Mouse (Mus musculus): ENCODE measurements around the gene Ppp1r14a. TPM values are rescaled to one million over a fixed set of nuclear protein-coding genes. Genes with fewer than 3 reads are reported as not detected.

Ppp1r14a gene
- total RNA-seq, 1 experiment = 10.6 TPM

- peaks cover 3 to 11% of the 10 kb centered on the region in 2 experiments; a peak in 1 of 4 replicates for H3K4me1 ChIP-seq (ENCODE audit: control insufficient read depth in 2 of 2, insufficient read depth in 2 of 2, low read length in 2 of 2, poor library complexity in 1 of 2)
- H3K27ac ChIP-seq (ENCODE audit: insufficient read depth, low read depth, low read length, poor library complexity, severe bottlenecking) = no peak overlapping the region
- no peak for DNase-seq (ENCODE audit: low read depth, low spot score)
- in situ Hi-C loops (cut with MboI; ENCODE audit: low sequenced_read_pairs in 2 of 2, unreplicated experiment in 2 of 2) = no loop called here
- no peak overlapping the region for H3K9ac ChIP-seq (ENCODE audit: insufficient read depth, low read depth, low read length, poor library complexity, severe bottlenecking)
- TF ChIP-seq HCFC1 (IDR thresholded peaks at IDR 0.05; ENCODE audit: borderline replicate concordance, insufficient read depth, low read length) = no peak
- TF ChIP-seq ZC3H11A (IDR thresholded peaks at IDR 0.05; ENCODE audit: borderline replicate concordance, low read depth, low read length) = no peak
- no peak for TF ChIP-seq ZNF384 (IDR thresholded peaks at IDR 0.05; ENCODE audit: low read depth, low read length)
- TF ChIP-seq MAFK (IDR thresholded peaks at IDR 0.05; ENCODE audit: insufficient read depth, low read depth, low read length) = no peak
- no peak for TF ChIP-seq CHD2 (IDR thresholded peaks at IDR 0.05; ENCODE audit: low read depth, low read length)
- H3K9me3 ChIP-seq (ENCODE audit: control insufficient read depth, insufficient read depth, low read depth, low read length) = no peaks in the 10 kb centered on the region
- no peak overlapping the region for H3K4me3 ChIP-seq (ENCODE audit: insufficient read depth in 1 of 2, low read depth in 1 of 2, low read length in 2 of 2, poor library complexity in 1 of 2, severe bottlenecking in 1 of 2)
- H3K36me3 ChIP-seq (ENCODE audit: control insufficient read depth, insufficient read depth, low read length, poor library complexity, severe bottlenecking) = peaks cover 3% of the 10 kb centered on the region; the same call in 1 of the 2 replicates
These were observed 5.2 kb upstream of the Ppp1r14a start for GRCm38 (mm10) chr7:29283876-29284275.

- Histone ChIP-seq H3K27ac (ENCODE audit: insufficient read depth, low read depth, low read length, poor library complexity, severe bottlenecking) (no peak overlapping the region), H3K4me3 (ENCODE audit: insufficient read depth in 1 of 2, low read depth in 1 of 2, low read length in 2 of 2, poor library complexity in 1 of 2, severe bottlenecking in 1 of 2) (no peak overlapping the region), H3K9ac (ENCODE audit: insufficient read depth, low read depth, low read length, poor library complexity, severe bottlenecking) (no peak overlapping the region), H3K4me1 (ENCODE audit: control insufficient read depth in 2 of 2, insufficient read depth in 2 of 2, low read length in 2 of 2, poor library complexity in 1 of 2) (peaks cover 3 to 11% of the 10 kb centered on the region in 2 experiments; a peak in 1 of 4 replicates), H3K9me3 (ENCODE audit: control insufficient read depth, insufficient read depth, low read depth, low read length) (no peaks in the 10 kb centered on the region), H3K36me3 (ENCODE audit: control insufficient read depth, insufficient read depth, low read length, poor library complexity, severe bottlenecking) (no peaks in the 10 kb centered on the region)
- DNase-seq (ENCODE audit: low read depth, low spot score) = no peak
- TF ChIP-seq ZNF384 (IDR thresholded peaks at IDR 0.05; ENCODE audit: low read depth, low read length) (no peak), HCFC1 (IDR thresholded peaks at IDR 0.05; ENCODE audit: borderline replicate concordance, insufficient read depth, low read length) (no peak), CHD2 (IDR thresholded peaks at IDR 0.05; ENCODE audit: low read depth, low read length) (no peak), MAFK (IDR thresholded peaks at IDR 0.05; ENCODE audit: insufficient read depth, low read depth, low read length) (no peak), ZC3H11A (IDR thresholded peaks at IDR 0.05; ENCODE audit: borderline replicate concordance, low read depth, low read length) (no peak)
- in situ Hi-C loops (cut with MboI; ENCODE audit: low sequenced_read_pairs in 2 of 2, unreplicated experiment in 2 of 2) = no loop called here
These were observed 4.6 kb upstream of the Ppp1r14a start for GRCm38 (mm10) chr7:29284523-29284922.

- Histone ChIP-seq H3K9ac (ENCODE audit: insufficient read depth, low read depth, low read length, poor library complexity, severe bottlenecking) (no peak overlapping the region), H3K27ac (ENCODE audit: insufficient read depth, low read depth, low read length, poor library complexity, severe bottlenecking) (no peak overlapping the region), H3K9me3 (ENCODE audit: control insufficient read depth, insufficient read depth, low read depth, low read length) (no peaks in the 10 kb centered on the region), H3K4me3 (ENCODE audit: insufficient read depth in 1 of 2, low read depth in 1 of 2, low read length in 2 of 2, poor library complexity in 1 of 2, severe bottlenecking in 1 of 2) (no peak overlapping the region), H3K36me3 (ENCODE audit: control insufficient read depth, insufficient read depth, low read length, poor library complexity, severe bottlenecking) (no peaks in the 10 kb centered on the region; the same call in 1 of the 2 replicates), H3K4me1 (ENCODE audit: control insufficient read depth in 2 of 2, insufficient read depth in 2 of 2, low read length in 2 of 2, poor library complexity in 1 of 2) (peaks cover 4 to 20% of the 10 kb centered on the region in 2 experiments; a peak in 3 of 4 replicates)
- no peak for DNase-seq (ENCODE audit: low read depth, low spot score)
- in situ Hi-C loops (cut with MboI; ENCODE audit: low sequenced_read_pairs in 2 of 2, unreplicated experiment in 2 of 2) = no loop called here
- TF ChIP-seq ZNF384 (IDR thresholded peaks at IDR 0.05; ENCODE audit: low read depth, low read length) (no peak), CHD2 (IDR thresholded peaks at IDR 0.05; ENCODE audit: low read depth, low read length) (no peak), HCFC1 (IDR thresholded peaks at IDR 0.05; ENCODE audit: borderline replicate concordance, insufficient read depth, low read length) (no peak), MAFK (IDR thresholded peaks at IDR 0.05; ENCODE audit: insufficient read depth, low read depth, low read length) (no peak), ZC3H11A (IDR thresholded peaks at IDR 0.05; ENCODE audit: borderline replicate concordance, low read depth, low read length) (no peak)
These were observed 1.6 kb upstream of the Ppp1r14a start for GRCm38 (mm10) chr7:29287481-29287880.

- in situ Hi-C loops (cut with MboI; ENCODE audit: low sequenced_read_pairs in 2 of 2, unreplicated experiment in 2 of 2) = no loop called here
- no peak overlapping the region for H3K27ac ChIP-seq (ENCODE audit: insufficient read depth, low read depth, low read length, poor library complexity, severe bottlenecking)
- no peak for DNase-seq (ENCODE audit: low read depth, low spot score)
- peaks cover 2% of the 10 kb centered on the region; the same call in 1 of the 2 replicates for H3K36me3 ChIP-seq (ENCODE audit: control insufficient read depth, insufficient read depth, low read length, poor library complexity, severe bottlenecking)
- no peaks in the 10 kb centered on the region for H3K9me3 ChIP-seq (ENCODE audit: control insufficient read depth, insufficient read depth, low read depth, low read length)
- H3K4me1 ChIP-seq (ENCODE audit: control insufficient read depth in 2 of 2, insufficient read depth in 2 of 2, low read length in 2 of 2, poor library complexity in 1 of 2) = peaks cover 8 to 24% of the 10 kb centered on the region in 2 experiments; a peak in 3 of 4 replicates
- TF ChIP-seq CHD2 (IDR thresholded peaks at IDR 0.05; ENCODE audit: low read depth, low read length) = no peak
- no peak for TF ChIP-seq ZNF384 (IDR thresholded peaks at IDR 0.05; ENCODE audit: low read depth, low read length)
- no peak for TF ChIP-seq MAFK (IDR thresholded peaks at IDR 0.05; ENCODE audit: insufficient read depth, low read depth, low read length)
- TF ChIP-seq HCFC1 (IDR thresholded peaks at IDR 0.05; ENCODE audit: borderline replicate concordance, insufficient read depth, low read length) = no peak
- TF ChIP-seq ZC3H11A (IDR thresholded peaks at IDR 0.05; ENCODE audit: borderline replicate concordance, low read depth, low read length) = no peak
- no peak overlapping the region for H3K4me3 ChIP-seq (ENCODE audit: insufficient read depth in 1 of 2, low read depth in 1 of 2, low read length in 2 of 2, poor library complexity in 1 of 2, severe bottlenecking in 1 of 2)
- H3K9ac ChIP-seq (ENCODE audit: insufficient read depth, low read depth, low read length, poor library complexity, severe bottlenecking) = no peak overlapping the region
These were observed 1.0 kb upstream of the Ppp1r14a start for GRCm38 (mm10) chr7:29288079-29288478.
